Mouse (Mus musculus) kidney, embryonic 15.5 days (tissue): ENCODE data around the gene Lrrfip1. TPM values are rescaled to one million over a fixed set of nuclear protein-coding genes. Genes with fewer than 3 reads are reported as not detected.

Experiments used
- ATAC-seq: fragments of 200-750 bp; cut with Nextera tagmentation; replicated peaks from 2 replicates; pipeline ENCODE4 v1.8.0; 2017; ENCODE audit warnings: moderate TSS enrichment; ENCODE audit not compliant: low FRiP score
- H3K27ac ChIP-seq: fragments of 300-500 bp; sonication (generic); 2 replicates; pipeline ENCODE4 v1.5.1; 2015; ENCODE audit warnings: mild to moderate bottlenecking, inconsistent platforms
- H3K27me3 ChIP-seq: fragments of 300-500 bp; sonication (generic); 2 replicates; pipeline ENCODE4 v1.6.1; 2015; ENCODE audit warnings: inconsistent platforms
- H3K36me3 ChIP-seq: fragments of 300-500 bp; sonication (generic); 2 replicates; pipeline ENCODE4 v1.6.1; 2015; ENCODE audit warnings: inconsistent platforms
- H3K4me1 ChIP-seq: fragments of 300-500 bp; sonication (generic); 2 replicates; pipeline ENCODE4 v1.6.1; 2015; ENCODE audit warnings: inconsistent platforms
- H3K4me2 ChIP-seq: fragments of 300-500 bp; sonication (generic); 2 replicates; pipeline ENCODE4 v1.6.1; 2015; ENCODE audit warnings: moderate library complexity, mild to moderate bottlenecking, inconsistent platforms
- H3K4me3 ChIP-seq: fragments of 300-500 bp; sonication (generic); replicated peaks from 2 replicates; pipeline ENCODE4 v1.5.1; 2015; ENCODE audit warnings: mild to moderate bottlenecking, inconsistent platforms
- H3K9ac ChIP-seq: fragments of 300-500 bp; sonication (generic); 2 replicates; pipeline ENCODE4 v1.6.1; 2015; ENCODE audit warnings: mild to moderate bottlenecking, inconsistent platforms
- H3K9me3 ChIP-seq: fragments of 300-500 bp; sonication (generic); replicated peaks from 2 replicates; pipeline ENCODE4 v1.6.1; 2016; ENCODE audit warnings: inconsistent platforms
- WGBS: fragments of 180-500 bp; shearing (Covaris S2); methylation state at CpG from one replicate; pipeline ENCODE4 v1.1.7; 2015; ENCODE audit warnings: mixed read lengths; 5-methylcytosine and 5-hydroxymethylcytosine counted together
- polyA plus RNA-seq: library from polyadenylated mRNA; unstranded; fragments of >200 nt; fragmentation: Nextera tagmentation; extraction: Ambion mirVana; gene quantifications from 2 replicates; pipeline ENCODE4 v1.2.1, GENCODE M21; 2015

The Lrrfip1 gene
- polyA plus RNA-seq, 1 experiment from 2014 or later, result 43.9 TPM

DNA sequence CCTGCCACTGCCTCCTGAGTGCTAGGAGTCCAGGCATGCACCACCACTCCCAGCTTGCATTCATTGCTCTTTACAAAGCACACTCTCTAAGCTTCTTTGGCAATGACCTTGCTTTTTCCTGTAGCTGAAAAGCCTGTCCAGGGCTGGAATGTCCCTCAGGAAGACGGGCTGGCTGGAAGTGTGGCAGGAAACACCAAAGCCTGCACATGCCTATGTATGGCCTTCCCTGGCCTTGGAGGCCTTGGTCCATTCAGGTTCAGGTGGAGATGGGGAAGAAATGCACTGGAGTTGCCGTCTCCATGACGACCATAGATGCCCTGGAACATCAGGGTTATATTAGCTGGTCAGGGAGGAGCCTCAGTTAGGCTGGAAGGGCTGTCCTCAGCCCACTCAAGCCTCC, 15.3 kb downstream of the Lrrfip1 start:
- no peaks in the 10 kb centered on the region for H3K36me3 ChIP-seq
- no peak; the same call in 1 of the 2 replicates for ATAC-seq

DNA sequence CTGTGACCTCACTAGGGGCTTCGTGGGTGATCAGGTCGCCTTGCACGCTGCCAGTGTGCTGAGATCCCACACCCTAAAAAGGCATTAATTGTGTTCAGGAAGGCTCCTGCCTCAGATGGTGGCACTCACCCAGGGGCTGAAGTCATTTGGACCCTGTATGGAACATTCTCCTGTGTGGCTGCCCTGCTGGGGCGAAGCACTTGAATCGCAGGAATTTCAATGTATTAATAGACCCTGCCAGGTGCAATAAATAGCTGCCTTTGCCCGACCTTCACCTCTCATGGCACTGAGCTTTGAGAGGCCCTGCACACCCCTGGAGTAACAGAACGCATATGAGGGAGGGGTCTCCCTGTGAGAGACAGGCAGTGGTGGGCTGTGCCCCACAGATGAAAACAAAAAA, 17.0 kb downstream of the Lrrfip1 start:
- Histone ChIP-seq H3K27ac (no peak overlapping the region), H3K36me3 (no peaks in the 10 kb centered on the region), H3K4me3 (no peak overlapping the region), H3K4me2 (no peak overlapping the region), H3K4me1 (peaks cover 46% of the 10 kb centered on the region), H3K27me3 (no peaks in the 10 kb centered on the region), H3K9me3 (no peaks in the 10 kb centered on the region), H3K9ac (no peak overlapping the region)
- WGBS, result 67% methylated on average over 7 of the region's 7 CpGs
- ATAC-seq, result no peak

More for the DNA sequence above, 15.3 kb downstream of the Lrrfip1 start:
- Histone ChIP-seq H3K4me1 (peaks cover 51% of the 10 kb centered on the region), H3K9me3 (no peaks in the 10 kb centered on the region), H3K9ac (no peak overlapping the region), H3K27ac (0 out of 2 replicates have a peak overlapping the region, but pooled peaks have one; percentile 9), H3K27me3 (no peaks in the 10 kb centered on the region), H3K4me2 (no peak overlapping the region), H3K4me3 (no peak overlapping the region)
- WGBS, result 63% methylated on average over 3 of the region's 3 CpGs

GRCm38 (mm10) chr1:91017111-91017758, 18.7 kb downstream of the Lrrfip1 start:
- H3K4me1 ChIP-seq, result peaks cover 30% of the 10 kb centered on the region
- no peaks in the 10 kb centered on the region for H3K27me3 ChIP-seq
- H3K9ac ChIP-seq, result 0 out of 2 replicates have a peak overlapping the region, but pooled peaks have one; percentile 4
- peak overlapping the region; percentile 27; the same call in 1 of the 2 replicates for H3K27ac ChIP-seq
- 15% methylated on average over 20 of the region's 20 CpGs for WGBS
- peak overlapping the region; percentile 21; the same call in 1 of the 2 replicates for H3K4me3 ChIP-seq
- H3K4me2 ChIP-seq, result peak overlapping the region; percentile 47
- no peak for ATAC-seq
- H3K36me3 ChIP-seq, result no peaks in the 10 kb centered on the region
- H3K9me3 ChIP-seq, result no peaks in the 10 kb centered on the region

- H3K36me3 ChIP-seq, result no peaks in the 10 kb centered on the region
- H3K4me3 ChIP-seq, result no peak overlapping the region
- H3K9me3 ChIP-seq, result no peaks in the 10 kb centered on the region
- no peak for ATAC-seq
- peaks cover 28% of the 10 kb centered on the region for H3K4me1 ChIP-seq
- WGBS, result 74% methylated on average over 2 of the region's 2 CpGs
- H3K27ac ChIP-seq, result no peak overlapping the region
- H3K9ac ChIP-seq, result no peak overlapping the region
- H3K4me2 ChIP-seq, result no peak overlapping the region
- no peaks in the 10 kb centered on the region for H3K27me3 ChIP-seq
Observed at GRCm38 (mm10) chr1:91019346-91019745, 20.8 kb downstream of the Lrrfip1 start.

- Histone ChIP-seq H3K9ac (no peak overlapping the region), H3K27ac (no peak overlapping the region), H3K4me3 (no peak overlapping the region), H3K9me3 (0 out of 2 replicates have a peak, but pooled peaks cover 2% of the 10 kb centered on the region), H3K36me3 (no peaks in the 10 kb centered on the region), H3K27me3 (no peaks in the 10 kb centered on the region), H3K4me2 (no peak overlapping the region), H3K4me1 (peaks cover 27% of the 10 kb centered on the region)
- ATAC-seq, result no peak
- WGBS, result 59% methylated on average over 3 of the region's 3 CpGs
Observed at GRCm38 (mm10) chr1:91021304-91021703, 22.8 kb downstream of the Lrrfip1 start.

GRCm38 (mm10) chr1:91022157-91022895, 23.8 kb downstream of the Lrrfip1 start:
- no peaks in the 10 kb centered on the region for H3K36me3 ChIP-seq
- H3K27ac ChIP-seq, result no peak overlapping the region
- WGBS, result 58% methylated on average over 11 of the region's 11 CpGs
- H3K27me3 ChIP-seq, result no peaks in the 10 kb centered on the region
- H3K9me3 ChIP-seq, result peaks cover 3% of the 10 kb centered on the region; the same call in 1 of the 2 replicates
- H3K4me1 ChIP-seq, result peaks cover 18% of the 10 kb centered on the region
- no peak overlapping the region for H3K9ac ChIP-seq
- ATAC-seq, result no peak
- no peak overlapping the region for H3K4me2 ChIP-seq
- H3K4me3 ChIP-seq, result no peak overlapping the region

DNA sequence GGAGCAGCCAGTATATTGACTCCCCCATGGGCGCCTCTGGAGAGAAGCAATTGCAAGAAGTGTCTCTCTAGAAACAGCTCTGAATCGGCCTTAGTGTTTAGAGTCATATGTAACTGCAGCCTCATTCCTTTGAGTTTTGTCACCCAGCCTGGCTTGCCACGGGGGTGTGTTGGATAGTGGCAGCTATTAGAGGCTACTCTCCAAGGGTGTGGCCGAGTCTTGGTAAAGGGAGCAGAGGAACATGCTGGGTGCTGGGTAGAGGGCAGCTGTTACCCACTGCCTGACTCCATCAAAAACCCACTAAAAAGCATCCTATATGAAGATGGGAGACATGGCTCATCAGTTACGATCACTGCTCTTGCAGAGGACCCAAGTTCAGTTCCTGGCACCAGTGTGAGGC, 24.7 kb downstream of the Lrrfip1 start:
- no peak overlapping the region for H3K27ac ChIP-seq
- 81% methylated on average over 5 of the region's 5 CpGs for WGBS
- H3K9ac ChIP-seq, result no peak overlapping the region
- H3K4me2 ChIP-seq, result no peak overlapping the region
- H3K4me3 ChIP-seq, result no peak overlapping the region
- H3K27me3 ChIP-seq, result no peaks in the 10 kb centered on the region
- H3K9me3 ChIP-seq, result peaks cover 3% of the 10 kb centered on the region; the same call in 1 of the 2 replicates
- H3K36me3 ChIP-seq, result no peaks in the 10 kb centered on the region
- H3K4me1 ChIP-seq, result 0 out of 2 replicates have a peak, but pooled peaks cover 14% of the 10 kb centered on the region
- no peak for ATAC-seq

DNA sequence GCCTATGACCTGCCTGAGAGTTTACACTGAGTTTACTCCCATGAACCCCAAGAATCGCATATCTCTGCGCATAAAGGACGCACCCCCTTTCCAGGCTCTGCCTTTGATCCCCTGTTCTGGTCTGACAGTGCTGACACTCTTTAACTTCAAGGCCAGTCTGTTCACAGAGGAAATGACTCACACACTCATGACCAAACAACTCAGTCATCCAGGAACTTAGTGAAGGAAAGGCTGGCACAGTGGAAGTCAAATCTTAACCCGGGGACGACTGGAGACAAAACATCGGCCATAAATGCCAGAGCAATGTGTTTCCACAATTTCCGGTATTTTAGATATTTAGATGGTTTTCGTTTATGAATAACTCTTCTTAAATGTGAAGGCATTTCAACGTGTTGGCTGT, 25.4 kb downstream of the Lrrfip1 start:
- 0 out of 2 replicates have a peak, but pooled peaks cover 14% of the 10 kb centered on the region for H3K4me1 ChIP-seq
- H3K9me3 ChIP-seq, result peaks cover 3% of the 10 kb centered on the region; the same call in 1 of the 2 replicates
- no peaks in the 10 kb centered on the region for H3K36me3 ChIP-seq
- H3K4me3 ChIP-seq, result no peak overlapping the region
- H3K9ac ChIP-seq, result no peak overlapping the region
- H3K4me2 ChIP-seq, result no peak overlapping the region
- 59% methylated on average over 9 of the region's 9 CpGs for WGBS
- H3K27me3 ChIP-seq, result no peaks in the 10 kb centered on the region
- H3K27ac ChIP-seq, result 0 out of 2 replicates have a peak overlapping the region, but pooled peaks have one; percentile 28
- ATAC-seq, result no peak

DNA sequence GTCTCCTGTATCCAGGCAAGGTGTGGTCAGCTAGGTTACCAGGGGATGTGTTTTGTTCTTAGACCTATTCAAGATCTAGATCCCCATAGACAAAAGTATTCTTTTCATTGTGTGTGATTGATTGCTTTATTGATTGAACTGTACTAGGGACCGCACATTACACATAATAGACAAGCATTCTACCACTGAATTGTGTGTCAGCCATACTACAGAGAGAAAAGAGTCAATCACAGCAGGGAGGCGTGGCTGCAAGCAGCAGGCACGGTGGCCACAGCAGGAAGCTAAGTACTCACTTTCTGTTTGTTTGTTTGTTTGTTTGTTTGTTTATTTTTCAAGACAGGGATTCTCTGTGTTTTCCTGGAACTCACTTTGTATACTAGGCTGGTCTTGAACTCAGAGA, 25.9 kb downstream of the Lrrfip1 start:
- Histone ChIP-seq H3K9ac (no peak overlapping the region), H3K9me3 (peaks cover 3% of the 10 kb centered on the region; the same call in 1 of the 2 replicates), H3K36me3 (no peaks in the 10 kb centered on the region), H3K4me2 (no peak overlapping the region), H3K27ac (no peak overlapping the region), H3K4me3 (no peak overlapping the region), H3K27me3 (no peaks in the 10 kb centered on the region), H3K4me1 (0 out of 2 replicates have a peak, but pooled peaks cover 14% of the 10 kb centered on the region)
- 74% methylated on average over 3 of the region's 3 CpGs for WGBS
- no peak for ATAC-seq

DNA sequence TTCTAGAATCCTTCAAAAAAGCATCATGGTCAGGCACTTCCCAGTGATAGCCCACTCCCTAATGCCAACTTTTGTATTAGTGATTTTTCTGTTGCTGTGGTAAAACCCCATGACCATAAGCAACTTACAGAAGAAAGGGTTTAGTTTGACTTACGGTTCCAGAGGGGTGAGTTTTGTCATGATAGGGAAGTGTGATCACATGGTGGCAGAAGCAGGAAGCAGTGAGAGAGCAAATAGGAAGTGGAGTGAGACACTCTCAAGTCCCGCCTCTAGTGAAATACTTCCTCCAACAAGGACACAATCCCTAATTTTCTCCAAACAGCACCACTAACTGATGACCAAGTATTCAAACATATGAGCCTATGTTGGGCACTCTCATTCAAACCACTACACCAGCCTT, 28.4 kb downstream of the Lrrfip1 start:
- WGBS, result 94% methylated on average over 2 of the region's 2 CpGs
- Histone ChIP-seq H3K4me1 (peaks cover 20% of the 10 kb centered on the region; the same call in 1 of the 2 replicates), H3K27me3 (no peaks in the 10 kb centered on the region), H3K4me2 (no peak overlapping the region), H3K9ac (no peak overlapping the region), H3K4me3 (no peak overlapping the region), H3K9me3 (peaks cover 3% of the 10 kb centered on the region; the same call in 1 of the 2 replicates), H3K36me3 (no peaks in the 10 kb centered on the region), H3K27ac (no peak overlapping the region)
- no peak for ATAC-seq

DNA sequence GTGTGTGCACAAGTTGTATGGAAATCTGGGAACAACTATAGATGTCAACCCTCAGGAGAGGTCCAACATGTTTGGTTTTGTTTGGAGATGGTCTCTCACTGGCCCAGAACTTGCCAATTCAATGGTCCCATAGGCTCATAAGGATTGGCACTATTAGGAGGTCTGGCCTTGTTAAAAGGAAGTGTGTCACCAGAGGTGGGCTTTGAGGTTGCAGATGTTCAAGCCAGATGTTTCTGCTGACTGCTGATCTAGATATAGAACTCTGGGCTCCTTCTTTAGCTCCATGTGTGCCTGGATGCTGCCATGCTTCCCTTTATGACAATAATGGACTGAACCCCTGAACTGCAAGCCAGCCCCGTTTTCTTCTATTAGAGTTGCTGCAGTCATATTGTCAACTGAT, 31.8 kb downstream of the Lrrfip1 start:
- Histone ChIP-seq H3K4me1 (peaks cover 12% of the 10 kb centered on the region), H3K36me3 (no peaks in the 10 kb centered on the region), H3K4me2 (no peak overlapping the region), H3K27ac (no peak overlapping the region), H3K9ac (no peak overlapping the region), H3K27me3 (no peaks in the 10 kb centered on the region), H3K4me3 (no peak overlapping the region), H3K9me3 (peaks cover 3% of the 10 kb centered on the region; the same call in 1 of the 2 replicates)
- ATAC-seq, result no peak
- WGBS, result 85% methylated on average over 1 of the region's 1 CpGs

GRCm38 (mm10) chr1:91031547-91031946, 33.0 kb downstream of the Lrrfip1 start:
- no peak overlapping the region for H3K4me2 ChIP-seq
- WGBS, result 85% methylated on average over 4 of the region's 4 CpGs
- no peak for ATAC-seq

More at GRCm38 (mm10) chr1:91031547-91031946, 33.0 kb downstream of the Lrrfip1 start:
- Histone ChIP-seq H3K27me3 (no peaks in the 10 kb centered on the region), H3K27ac (no peak overlapping the region), H3K36me3 (no peaks in the 10 kb centered on the region), H3K4me3 (no peak overlapping the region), H3K9ac (no peak overlapping the region), H3K4me1 (peaks cover 12% of the 10 kb centered on the region), H3K9me3 (no peaks in the 10 kb centered on the region; the same call in 1 of the 2 replicates)
